Mouse (Mus musculus): ENCODE results near the gene Gm28042.

The Gm28042 gene

GRCm38 (mm10) chr2:120058818-120059217 is 31.5 kb downstream of the Gm28042 start:
- no peak for DNase-seq (ENCODE audit: inconsistent ontology term)

- no peak for DNase-seq (ENCODE audit: inconsistent ontology term)
Measured at GRCm38 (mm10) chr2:120059466-120059865, 32.2 kb downstream of the Gm28042 start.

- no peak for DNase-seq (ENCODE audit: inconsistent ontology term)
Measured at GRCm38 (mm10) chr2:120060190-120060589, 32.9 kb downstream of the Gm28042 start.

- DNase-seq (ENCODE audit: inconsistent ontology term) = no peak
Measured at GRCm38 (mm10) chr2:120060651-120061050, 33.4 kb downstream of the Gm28042 start.

- peak; percentile 14 for DNase-seq (ENCODE audit: inconsistent ontology term)
Measured at GRCm38 (mm10) chr2:120062248-120062647, 35.0 kb downstream of the Gm28042 start.

- no peak for DNase-seq (ENCODE audit: inconsistent ontology term)
Measured at GRCm38 (mm10) chr2:120064639-120065038, 37.3 kb downstream of the Gm28042 start.

- DNase-seq (ENCODE audit: inconsistent ontology term) = no peak
Measured at GRCm38 (mm10) chr2:120065243-120065642, 38.0 kb downstream of the Gm28042 start.

GRCm38 (mm10) chr2:120066224-120066623 is 38.9 kb downstream of the Gm28042 start:
- no peak for DNase-seq (ENCODE audit: inconsistent ontology term)

- DNase-seq (ENCODE audit: inconsistent ontology term) = peak; percentile 45
Measured at GRCm38 (mm10) chr2:120068555-120069465, 41.5 kb downstream of the Gm28042 start.

GRCm38 (mm10) chr2:120069466-120069990 is 42.2 kb downstream of the Gm28042 start:
- DNase-seq (ENCODE audit: inconsistent ontology term) = no peak

GRCm38 (mm10) chr2:120074096-120074495 is 46.8 kb downstream of the Gm28042 start:
- no peak for DNase-seq (ENCODE audit: inconsistent ontology term)

GRCm38 (mm10) chr2:120076076-120076705 is 48.9 kb downstream of the Gm28042 start:
- peak; percentile 70 for DNase-seq (ENCODE audit: inconsistent ontology term)

- DNase-seq (ENCODE audit: inconsistent ontology term) = no peak
Measured at GRCm38 (mm10) chr2:120082416-120082815, 55.1 kb downstream of the Gm28042 start.

GRCm38 (mm10) chr2:120084593-120085361 is 57.5 kb downstream of the Gm28042 start:
- DNase-seq (ENCODE audit: inconsistent ontology term) = peak; percentile 26

- no peak for DNase-seq (ENCODE audit: inconsistent ontology term)
Measured at GRCm38 (mm10) chr2:120086038-120086437, 58.7 kb downstream of the Gm28042 start.

GRCm38 (mm10) chr2:120087391-120087790 is 60.1 kb downstream of the Gm28042 start:
- no peak for DNase-seq (ENCODE audit: inconsistent ontology term)

- DNase-seq (ENCODE audit: inconsistent ontology term) = no peak
Measured at GRCm38 (mm10) chr2:120087897-120088296, 60.6 kb downstream of the Gm28042 start.

GRCm38 (mm10) chr2:120090979-120091378 is 63.7 kb downstream of the Gm28042 start:
- no peak for DNase-seq (ENCODE audit: inconsistent ontology term)
